Mouse (Mus musculus): ENCODE results near the gene Klra10.
"Not testable (repeated sequence)": the region's sequence is repeated elsewhere in the genome, so short reads cannot be mapped to it uniquely, and the experiment has no call there.

Klra10 gene

DNA sequence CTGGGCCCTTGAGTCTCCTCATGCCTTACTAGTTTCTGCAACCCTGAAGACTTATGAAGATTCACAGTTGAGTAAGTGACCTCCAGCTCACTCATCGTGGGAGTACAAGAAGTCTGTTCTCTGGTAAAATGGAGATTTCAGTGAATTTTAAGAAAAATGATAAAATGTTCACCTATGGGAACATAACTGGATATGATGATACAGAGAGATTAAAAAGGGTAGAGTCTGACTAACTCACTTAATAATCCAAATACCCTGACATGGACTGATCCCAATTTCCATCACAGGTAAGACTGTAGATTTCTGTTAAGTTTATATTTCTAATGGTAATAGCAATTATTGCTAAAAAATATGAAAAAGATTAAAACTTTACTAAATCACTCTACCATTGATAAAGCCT is at the start of gene Klra10:
Klra10 (minus strand) TSS at position 101 of the 400 bp plus-strand sequence.
- not testable (repeated sequence) for DNase-seq (ENCODE audit: low spot score in 2 of 2)

DNA sequence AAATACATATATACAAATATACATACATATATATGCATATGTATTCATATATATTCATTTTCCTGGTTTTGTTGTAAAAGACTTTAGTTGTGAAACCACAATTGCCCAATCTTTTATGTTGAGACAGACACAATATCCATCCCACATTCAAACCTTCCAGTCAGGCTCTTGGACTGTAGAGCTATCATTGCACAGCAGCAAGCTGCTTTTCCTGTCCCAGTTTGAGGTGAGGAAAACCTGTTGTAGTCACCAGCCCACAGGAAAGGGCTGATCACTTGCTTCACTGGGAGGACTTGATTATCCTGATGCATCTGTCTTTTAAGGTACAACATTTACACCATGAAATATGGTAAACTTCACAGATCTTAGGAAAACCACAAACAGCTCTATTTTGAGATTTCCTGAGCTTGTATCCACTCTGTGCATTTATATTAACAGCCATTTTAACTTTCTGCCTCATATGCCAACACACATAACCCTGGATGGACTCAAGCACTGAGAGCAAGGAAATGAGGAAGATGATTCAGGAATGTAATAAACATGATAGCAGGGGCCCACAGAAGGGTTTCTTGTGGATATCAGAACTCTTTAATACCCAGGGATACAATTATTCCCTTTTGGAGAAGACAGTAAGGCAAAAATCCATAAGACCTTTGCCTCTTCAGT is 6.4 kb upstream of the Klra10 start:
- DNase-seq (ENCODE audit: low spot score in 2 of 2), result no peak

GRCm38 (mm10) chr6:130255326-130255725 is 26.4 kb downstream of the Klra10 start:
- DNase-seq (ENCODE audit: low spot score in 2 of 2), result no peak

GRCm38 (mm10) chr6:130237536-130237935 is 44.2 kb downstream of the Klra10 start:
- DNase-seq (ENCODE audit: low spot score in 2 of 2), result no peak

DNA sequence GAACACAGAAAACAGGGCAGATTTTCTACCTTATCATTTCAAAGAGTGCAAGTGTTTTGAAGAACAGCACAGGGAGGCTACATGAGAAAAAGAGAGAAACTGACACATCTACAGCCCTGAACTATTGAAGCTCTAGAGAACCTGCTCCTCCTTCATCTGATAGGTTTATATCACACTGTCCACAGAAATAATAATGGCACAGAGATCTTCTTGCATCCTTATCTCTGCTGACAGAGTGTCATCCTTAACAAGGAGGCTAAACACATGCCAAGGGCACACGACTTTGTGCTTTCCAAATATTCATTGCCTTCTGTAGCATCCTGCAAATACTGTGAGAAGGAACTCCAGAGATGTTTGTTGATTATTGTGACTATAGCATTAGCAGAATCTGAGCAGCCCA is 45.1 kb downstream of the Klra10 start:
- no peak for DNase-seq (ENCODE audit: low spot score in 2 of 2)

- DNase-seq (ENCODE audit: low spot score in 2 of 2), result no peak
Observed at GRCm38 (mm10) chr6:130233222-130233621, 48.5 kb downstream of the Klra10 start, which contains the start of gene Klra7. Klra7 (minus strand) TSS chr6:130233322.

Data from right cerebral cortex, postnatal 36 days (tissue).